ENCODE assay signal across 8 mouse cellular contexts in genomic region chr7:64729785-64730184, GRCm38 (mm10).
DNase-seq lines count a peak whose midpoint lies in the region; ATAC-seq and TF ChIP-seq lines count a peak whose summit lies in the region.

No protein-coding gene starts in this region.

- no peaks in the 10 kb centered on the region for H3K27me3 ChIP-seq in forebrain, embryonic 11.5 days (ENCODE audit: control insufficient read depth, insufficient read depth, low read length)
- H3K27me3 ChIP-seq in liver, postnatal 0 days (ENCODE audit: insufficient read depth, low read length): no peaks in the 10 kb centered on the region

- no peak for TF ChIP-seq POLR2A in brain, embryonic 14.5 days (IDR thresholded peaks at IDR 0.05; ENCODE audit: borderline replicate concordance, extremely low read depth, insufficient read depth, insufficient read length, poor library complexity, severe bottlenecking)

- ATAC-seq in frontal cortex, adult (ENCODE audit: low TSS enrichment): no peak
- peak; percentile 37; the same call in 1 of the 2 replicates for ATAC-seq in forebrain, embryonic 11.5 days (replicated peaks; ENCODE audit: low FRiP score)
- no peak for ATAC-seq in liver, postnatal 0 days

- TF ChIP-seq EP300 in liver, postnatal 0 days (IDR thresholded peaks at IDR 0.05; ENCODE audit: low read depth): no peak

- no peak overlapping the region for H3K27ac ChIP-seq in forebrain, embryonic 11.5 days (ENCODE audit: low read depth, low read length)
- no peak overlapping the region for H3K27ac ChIP-seq in liver, postnatal 0 days (ENCODE audit: low read depth)

- H3K4me1 ChIP-seq in forebrain, embryonic 11.5 days (replicated peaks; ENCODE audit: control insufficient read depth, insufficient read depth, low read length): no peaks in the 10 kb centered on the region
- no peaks in the 10 kb centered on the region for H3K4me1 ChIP-seq in liver, postnatal 0 days (ENCODE audit: insufficient read depth)

- 24% methylated on average over 7 of the region's 7 CpGs for WGBS in forebrain, embryonic 11.5 days
- WGBS in liver, postnatal 0 days (ENCODE audit: insufficient replicate concordance): 31% methylated on average over 7 of the region's 7 CpGs

- no peak overlapping the region for H3K4me2 ChIP-seq in forebrain, embryonic 11.5 days (ENCODE audit: low read depth, low read length, severe bottlenecking)
- H3K4me2 ChIP-seq in liver, postnatal 0 days (ENCODE audit: low read depth, low read length): no peak overlapping the region

- TF ChIP-seq CTCF in brain, embryonic 14.5 days (IDR thresholded peaks at IDR 0.05; ENCODE audit: borderline replicate concordance, extremely low read depth, insufficient read depth, insufficient read length): peak; percentile 91
- peak; percentile 59 for TF ChIP-seq CTCF in liver, postnatal 0 days (IDR thresholded peaks at IDR 0.05; ENCODE audit: low read depth)

- no peak overlapping the region for H3K9ac ChIP-seq in forebrain, embryonic 11.5 days (ENCODE audit: low read length)
- H3K9ac ChIP-seq in liver, postnatal 0 days (replicated peaks): no peak overlapping the region

- DNase-seq in frontal cortex, postnatal 25 days (ENCODE audit: low spot score in 2 of 2): peak; percentile 58 to 66
- DNase-seq in brain, embryonic 14.5 days (ENCODE audit: low read depth): peak; percentile 91
- DNase-seq in forebrain, embryonic 11.5 days (ENCODE audit: low spot score): peak; percentile 85
- DNase-seq in kidney, postnatal 10 days: peak; percentile 66
- peak; percentile 43 for DNase-seq in liver, postnatal 0 days
- peak; percentile 65 for DNase-seq in retina, postnatal 7 days (ENCODE audit: low read depth, low spot score)
- no peak for DNase-seq in B cell, adult 2 months

- H3K4me3 ChIP-seq in forebrain, embryonic 11.5 days (ENCODE audit: low read depth, low read length): no peak overlapping the region
- no peak overlapping the region for H3K4me3 ChIP-seq in liver, postnatal 0 days (ENCODE audit: low read depth, low read length)

- no peaks in the 10 kb centered on the region for H3K36me3 ChIP-seq in forebrain, embryonic 11.5 days (ENCODE audit: control insufficient read depth, insufficient read depth, low read length)
- H3K36me3 ChIP-seq in liver, postnatal 0 days (replicated peaks; ENCODE audit: insufficient read depth, low read length): no peaks in the 10 kb centered on the region

- no peaks in the 10 kb centered on the region for H3K9me3 ChIP-seq in forebrain, embryonic 11.5 days (ENCODE audit: control insufficient read depth, low read length)
- no peaks in the 10 kb centered on the region for H3K9me3 ChIP-seq in liver, postnatal 0 days (ENCODE audit: low read length)

Comparison
In these comparisons a context has a peak if more than half of its experiments do, and no peak if none do; other contexts are left out.
1. DNase-seq: peak in frontal cortex, postnatal 25 days (2 of 2), brain, embryonic 14.5 days (single experiment), forebrain, embryonic 11.5 days (single experiment), kidney, postnatal 10 days (single experiment), liver, postnatal 0 days (single experiment) and retina, postnatal 7 days (single experiment); none in B cell, adult 2 months (0 of 2).